Mouse (Mus musculus) G1E (cell line): ENCODE data around the gene Pcdh15. TPM values are rescaled to one million over a fixed set of nuclear protein-coding genes. Genes with fewer than 3 reads are reported as not detected.

Experiments
- ATAC-seq: 2 replicates; pipeline ENCODE4 v1.8.0; 2016; ENCODE audit warnings: mild to moderate bottlenecking; ENCODE audit not compliant: insufficient number of reproducible peaks, poor library complexity, low FRiP score, severe bottlenecking; ENCODE audit errors: extremely low read depth
- DNase-seq: peaks from one replicate; pipeline ENCODE4 v3.0.0; 2012; ENCODE audit warnings: low spot score
- H3K27me3 ChIP-seq: 2 replicates; pipeline ENCODE4 v1.6.1; 2012; ENCODE audit warnings: mild to moderate bottlenecking, low read length, inconsistent platforms; ENCODE audit not compliant: insufficient read depth
- H3K36me3 ChIP-seq: replicated peaks from 2 replicates; pipeline ENCODE3; 2012; ENCODE audit warnings: mild to moderate bottlenecking, inconsistent platforms
- H3K4me1 ChIP-seq: 2 replicates; pipeline ENCODE4 v1.6.1; 2012; ENCODE audit warnings: low read depth, low read length, inconsistent platforms, mixed read lengths; ENCODE audit not compliant: insufficient read depth
- H3K4me3 ChIP-seq: 2 replicates; pipeline ENCODE4 v1.5.1; 2012; ENCODE audit warnings: low read depth, mild to moderate bottlenecking, inconsistent platforms, low read length, moderate library complexity, mixed read lengths
- H3K9me3 ChIP-seq: replicated peaks from 2 replicates; pipeline ENCODE4 v1.6.1; 2012; ENCODE audit warnings: inconsistent platforms
- CTCF ChIP-seq: IDR thresholded peaks from 2 replicates; pipeline ENCODE4 v1.5.1; 2012; ENCODE audit warnings: low read depth, low read length, inconsistent platforms, mixed read lengths
- GATA1 ChIP-seq: IDR thresholded peaks from 2 replicates; pipeline ENCODE4 v1.6.1; 2012; ENCODE audit warnings: borderline replicate concordance, low read length, inconsistent platforms, mixed read lengths
- GATA2 ChIP-seq: IDR thresholded peaks from 2 replicates; pipeline ENCODE4 v1.6.1; 2012; ENCODE audit warnings: low read depth, low read length, inconsistent platforms, borderline replicate concordance
- POLR2AphosphoS5 ChIP-seq: IDR thresholded peaks from 2 replicates; pipeline ENCODE4 v1.6.1; 2012; ENCODE audit warnings: low read depth, low read length, inconsistent platforms; ENCODE audit not compliant: insufficient replicate concordance
- TAL1 ChIP-seq: conservative IDR thresholded peaks from 2 replicates; pipeline ENCODE4 v1.6.1; 2012; ENCODE audit warnings: low read depth, low read length, inconsistent platforms, mixed read lengths
- polyA plus RNA-seq: library from polyadenylated mRNA; stranded (reverse); fragments of >175 nt; gene quantifications from 2 replicates; pipeline ENCODE4 v1.2.3, GENCODE M21; 2012
- total RNA-seq, 2 experiments: library from RNA; stranded (forward) in 1 of 2; stranded (reverse) in 1 of 2; fragments of 200-1000 nt in 1 of 2; fragments of >200 nt in 1 of 2; fragmentation: Nextera tagmentation in 1 of 2; gene quantifications; 2 replicates each; pipeline ENCODE4 v1.2.3; 2014 to 2017

The Pcdh15 gene
- total and polyA plus RNA-seq, 3 experiments: 0.38 TPM; not detected in 2

DNA sequence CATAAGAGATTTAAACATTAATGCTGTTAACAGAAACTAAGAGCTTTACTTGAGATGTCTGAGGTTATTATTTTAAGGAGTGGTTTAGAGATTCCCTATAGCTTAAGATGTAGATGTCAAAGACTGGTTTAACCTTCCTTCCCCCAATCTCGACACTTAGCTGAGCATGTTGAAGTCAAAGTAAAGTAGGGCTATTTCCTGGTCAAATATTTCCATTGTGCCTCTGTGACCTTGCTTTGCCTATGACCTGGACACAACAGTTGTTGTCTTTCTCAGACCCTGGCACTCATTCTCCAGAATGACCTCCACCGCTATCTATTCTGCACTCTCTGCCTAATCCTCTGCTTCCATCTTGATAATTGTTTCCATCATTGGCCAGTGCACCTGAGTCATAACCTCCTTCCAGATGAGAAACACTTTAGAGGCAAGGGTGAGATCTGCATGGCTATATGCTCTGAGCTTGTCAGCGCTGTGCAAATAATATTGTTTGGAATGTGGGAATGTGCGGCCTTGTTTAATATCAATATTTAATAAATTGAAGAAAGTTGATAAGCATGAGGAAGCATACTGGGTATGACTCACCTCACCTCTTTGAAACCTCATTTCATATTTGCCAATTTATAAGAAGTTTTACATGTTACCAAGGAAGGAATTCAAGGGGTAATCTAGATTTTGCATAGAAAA, 833.0 kb downstream of the Pcdh15 start:
- TF ChIP-seq GATA1: no peak
- TF ChIP-seq GATA2: no peak
- Histone ChIP-seq H3K36me3 (no peaks in the 10 kb centered on the region), H3K4me3 (no peak overlapping the region), H3K4me1 (no peaks in the 10 kb centered on the region), H3K9me3 (peaks cover 12% of the 10 kb centered on the region), H3K27me3 (no peaks in the 10 kb centered on the region)
- ATAC-seq (no peak), DNase-seq (no peak)

DNA sequence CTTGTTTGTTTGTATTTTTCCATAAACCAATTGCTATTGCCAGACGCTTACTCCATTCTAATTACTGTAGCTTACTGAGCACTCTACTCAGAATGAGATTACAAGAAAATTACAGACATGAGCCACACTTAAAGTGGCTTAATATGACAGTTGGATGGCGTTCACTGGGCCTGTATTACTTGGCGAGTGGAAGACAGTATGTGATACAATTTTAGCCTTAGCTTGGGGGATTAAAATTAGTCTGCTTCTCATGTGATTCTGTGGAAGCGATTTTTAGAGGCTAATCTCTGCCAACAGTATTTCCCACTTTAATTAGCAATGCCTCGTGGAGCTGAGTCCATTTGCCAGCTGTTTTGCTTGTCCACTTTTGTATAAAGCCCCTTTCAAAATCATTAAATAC, 837.0 kb downstream of the Pcdh15 start:
- ATAC-seq (no peak), DNase-seq (no peak)
- no peaks in the 10 kb centered on the region for H3K27me3 ChIP-seq
- H3K9me3 ChIP-seq: peaks cover 7% of the 10 kb centered on the region
- H3K4me3 ChIP-seq: no peak overlapping the region
- H3K36me3 ChIP-seq: no peaks in the 10 kb centered on the region
- TF ChIP-seq GATA2: no peak
- no peak for TF ChIP-seq GATA1
- no peak for TF ChIP-seq TAL1
- TF ChIP-seq POLR2AphosphoS5: no peak
- no peak for TF ChIP-seq CTCF
- H3K4me1 ChIP-seq: no peaks in the 10 kb centered on the region

- no peaks in the 10 kb centered on the region for H3K4me1 ChIP-seq
- no peak for ATAC-seq
- no peaks in the 10 kb centered on the region for H3K36me3 ChIP-seq
- H3K9me3 ChIP-seq: 0 out of 2 replicates have a peak, but pooled peaks cover 2% of the 10 kb centered on the region
- no peak for TF ChIP-seq GATA2
- TF ChIP-seq GATA1: no peak
- TF ChIP-seq CTCF: no peak
- TF ChIP-seq POLR2AphosphoS5: no peak
- TF ChIP-seq TAL1: no peak
- no peak overlapping the region for H3K4me3 ChIP-seq
- H3K27me3 ChIP-seq: no peaks in the 10 kb centered on the region
- no peak for DNase-seq
These were observed 839.8 kb downstream of the Pcdh15 start for GRCm38 (mm10) chr10:73938989-73939388.

- DNase-seq: no peak
- no peak overlapping the region for H3K4me3 ChIP-seq
- TF ChIP-seq GATA1 (no peak), TAL1 (no peak), GATA2 (no peak), POLR2AphosphoS5 (no peak), CTCF (no peak)
- H3K9me3 ChIP-seq: no peaks in the 10 kb centered on the region
- H3K4me1 ChIP-seq: no peaks in the 10 kb centered on the region
- no peaks in the 10 kb centered on the region for H3K36me3 ChIP-seq
- H3K27me3 ChIP-seq: no peaks in the 10 kb centered on the region
- ATAC-seq: no peak
These were observed 848.7 kb downstream of the Pcdh15 start for GRCm38 (mm10) chr10:73947799-73948198.

DNA sequence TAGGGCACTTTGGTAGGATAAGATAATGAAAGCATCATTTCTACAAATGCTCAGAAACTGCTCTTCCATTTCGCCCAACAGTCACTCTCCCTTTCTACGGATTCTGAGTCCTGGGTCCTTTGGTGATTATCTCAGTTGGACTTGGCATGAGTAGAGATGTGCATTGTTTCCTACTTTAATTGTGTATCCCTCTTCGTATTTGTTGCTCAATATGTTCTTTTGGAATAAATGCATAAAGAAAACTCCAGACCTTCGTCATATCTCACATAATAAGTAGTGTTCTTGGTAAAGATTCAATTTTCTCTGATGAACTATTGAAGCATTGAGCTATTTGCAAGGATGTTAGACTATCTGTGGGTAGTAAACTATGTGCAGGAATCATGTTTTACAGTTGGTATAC, 854.2 kb downstream of the Pcdh15 start:
- no peak for DNase-seq

DNA sequence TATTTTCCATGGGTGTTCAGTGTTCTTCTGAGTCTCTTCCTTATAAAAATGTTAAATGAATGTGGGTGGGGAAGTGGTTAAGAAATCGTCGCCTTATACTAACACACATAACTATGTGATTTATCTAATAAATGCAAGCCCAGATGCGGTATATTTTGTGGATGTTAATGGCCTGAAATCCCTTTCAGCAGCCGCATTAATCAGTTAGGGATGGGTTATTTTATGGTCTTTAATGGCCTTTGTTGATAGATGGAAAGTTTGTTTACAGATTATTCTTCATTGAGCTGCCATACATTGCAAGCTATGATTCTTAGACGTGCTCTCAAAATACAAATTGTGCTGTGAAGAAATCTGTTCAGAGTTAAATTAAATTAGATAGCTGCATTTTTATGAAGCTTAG, 884.9 kb downstream of the Pcdh15 start:
- DNase-seq (no peak), ATAC-seq (no peak)
- Histone ChIP-seq H3K4me1 (no peaks in the 10 kb centered on the region), H3K4me3 (no peak overlapping the region), H3K27me3 (no peaks in the 10 kb centered on the region), H3K9me3 (peaks cover 7% of the 10 kb centered on the region), H3K36me3 (no peaks in the 10 kb centered on the region)
- no peak for TF ChIP-seq POLR2AphosphoS5
- no peak for TF ChIP-seq CTCF
- TF ChIP-seq TAL1: no peak
- no peak for TF ChIP-seq GATA2
- TF ChIP-seq GATA1: no peak

More for the DNA sequence above, 854.2 kb downstream of the Pcdh15 start:
- no peaks in the 10 kb centered on the region for H3K27me3 ChIP-seq
- H3K4me3 ChIP-seq: no peak overlapping the region
- ATAC-seq: no peak
- peaks cover 2% of the 10 kb centered on the region; the same call in 1 of the 2 replicates for H3K9me3 ChIP-seq
- H3K36me3 ChIP-seq: no peaks in the 10 kb centered on the region
- H3K4me1 ChIP-seq: no peaks in the 10 kb centered on the region
- TF ChIP-seq GATA2 (no peak), TAL1 (no peak), CTCF (no peak)
